Mouse (Mus musculus) left cerebral cortex, postnatal 14 days (tissue): ENCODE measurements around the gene Dact2. TPM values are rescaled to one million over a fixed set of nuclear protein-coding genes. Genes with fewer than 3 reads are reported as not detected.

Experiments
- total RNA-seq, 2 experiments: library from RNA; stranded (reverse); gene quantifications; 2 replicates each; pipeline ENCODE4 v1.2.3; 2021

Dact2 gene
- total RNA-seq, 2 experiments from 2014 or later = 73.7 to 87.9 TPM

Other genes starting within 250 kb of the Dact2 start
- not detected for gene Gm7356, start 200.6 kb downstream of the Dact2 start, total RNA-seq
- not detected for gene Gm7358, start 144.8 kb downstream of the Dact2 start, total RNA-seq
- 1 to 10 TPM; 7.4 to 9.0 TPM for gene Smoc2, start 75.2 kb upstream of the Dact2 start, total RNA-seq